Mouse (Mus musculus) CH12.LX (cell line): Measurements from ENCODE around the gene Gm19402.

Source experiments
- CTCF ChIP-seq, 2 experiments: IDR thresholded peaks in 1 of 2; conservative IDR thresholded peaks in 1 of 2; 2 replicates each; pipeline ENCODE4 v1.5.1; 2011 to 2012; ENCODE audit warnings: low read depth in 2 of 2, low read length in 2 of 2, improper control_type of control experiment in 1 of 2, inconsistent platforms in 1 of 2, mild to moderate bottlenecking in 1 of 2, moderate library complexity in 1 of 2
- EP300 ChIP-seq: IDR thresholded peaks from 2 replicates; pipeline ENCODE4 v1.6.1; 2011; ENCODE audit warnings: low read length, improper control_type of control experiment
- MAFK ChIP-seq: IDR thresholded peaks from 2 replicates; pipeline ENCODE4 v1.6.1; 2011; ENCODE audit warnings: low read length, improper control_type of control experiment; ENCODE audit not compliant: insufficient replicate concordance
- MAX ChIP-seq: IDR thresholded peaks from 2 replicates; pipeline ENCODE4 v1.6.1; 2011; ENCODE audit warnings: low read length, improper control_type of control experiment
- MEF2A ChIP-seq: IDR thresholded peaks from 2 replicates; pipeline ENCODE4 v1.6.1; 2014; ENCODE audit warnings: low read depth, mild to moderate bottlenecking, inconsistent platforms, low read length, improper control_type of control experiment, borderline replicate concordance
- POLR2A ChIP-seq: IDR thresholded peaks from 2 replicates; pipeline ENCODE4 v1.6.1; 2011; ENCODE audit warnings: low read depth, mild to moderate bottlenecking, improper control_type of control experiment, low read length
- RCOR1 ChIP-seq: conservative IDR thresholded peaks from 2 replicates; pipeline ENCODE4 v1.6.1; 2012; ENCODE audit warnings: low read depth, mild to moderate bottlenecking, inconsistent platforms, low read length, improper control_type of control experiment
- SIN3A ChIP-seq: IDR thresholded peaks from 2 replicates; pipeline ENCODE4 v1.6.1; 2012; ENCODE audit warnings: low read length, improper control_type of control experiment, inconsistent platforms
- TCF12 ChIP-seq: IDR thresholded peaks from 2 replicates; pipeline ENCODE4 v1.6.1; 2014; ENCODE audit warnings: low read depth, mild to moderate bottlenecking, inconsistent platforms, low read length, improper control_type of control experiment
- USF1 ChIP-seq: IDR thresholded peaks from 2 replicates; pipeline ENCODE4 v1.6.1; 2014; ENCODE audit warnings: low read depth, mild to moderate bottlenecking, inconsistent platforms, low read length, improper control_type of control experiment
- USF2 ChIP-seq: conservative IDR thresholded peaks from 2 replicates; pipeline ENCODE4 v1.6.1; 2011; ENCODE audit warnings: low read depth, low read length, improper control_type of control experiment
- ZC3H11A ChIP-seq: IDR thresholded peaks from 2 replicates; pipeline ENCODE4 v1.6.1; 2012; ENCODE audit warnings: low read depth, mild to moderate bottlenecking, inconsistent platforms, low read length, improper control_type of control experiment

GRCm38 (mm10) chr10:77729241-77729640, 38.7 kb upstream of the Gm19402 start:
- TF ChIP-seq CTCF (conservative IDR thresholded peaks at IDR 0.05 in 1 of 2, IDR thresholded peaks at IDR 0.05 in 1 of 2; ENCODE audit: low read depth in 2 of 2, low read length in 2 of 2) (peak; percentile 72 to 76), TCF12 (no peak), MEF2A (no peak), MAX (no peak), POLR2A (no peak), ZC3H11A (no peak), MAFK (no peak), RCOR1 (no peak), USF1 (no peak), SIN3A (no peak), EP300 (no peak), USF2 (no peak)
